Mouse (Mus musculus): ENCODE results near the gene Gm20388.

The Gm20388 gene

DNA sequence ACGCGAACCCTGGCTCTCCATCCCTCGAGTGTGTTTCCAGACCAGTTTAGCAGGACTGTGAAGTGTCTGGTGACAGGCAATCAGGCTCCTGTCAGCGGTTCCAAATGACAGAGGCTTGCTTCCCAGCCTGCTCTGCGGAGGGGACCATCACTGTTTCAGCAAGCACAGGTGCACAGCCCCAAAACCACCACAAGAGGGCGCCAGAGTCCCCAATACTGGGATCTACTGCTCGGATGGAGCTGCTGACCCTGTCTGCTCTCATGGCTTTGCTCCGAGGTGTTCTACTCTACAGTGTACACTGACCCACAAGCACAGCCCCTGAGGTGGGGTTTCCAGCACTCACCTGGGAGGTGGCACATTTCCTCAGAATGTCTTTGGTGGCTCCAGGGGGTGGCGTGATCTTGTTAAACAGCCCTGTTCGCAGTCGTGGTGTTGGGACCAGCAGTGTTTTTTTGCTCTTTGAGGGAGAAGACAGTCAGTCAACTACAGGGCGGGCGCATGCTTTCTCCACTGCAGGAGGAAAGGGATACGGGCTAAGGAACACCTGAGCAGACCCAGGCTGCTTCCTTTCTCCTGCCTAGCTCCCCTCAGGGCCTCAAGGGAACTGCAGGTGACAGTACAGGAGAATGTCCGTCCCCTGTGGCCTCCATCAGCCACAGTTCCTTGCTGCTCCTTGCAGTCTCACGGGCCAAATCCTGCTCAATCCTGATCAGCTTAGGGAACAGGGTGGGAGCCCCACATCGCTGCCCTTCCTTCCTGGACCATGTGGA lies 1193.6 kb downstream of the Gm20388 start:
- peak; percentile 87 for DNase-seq (ENCODE audit: low read depth)

DNA sequence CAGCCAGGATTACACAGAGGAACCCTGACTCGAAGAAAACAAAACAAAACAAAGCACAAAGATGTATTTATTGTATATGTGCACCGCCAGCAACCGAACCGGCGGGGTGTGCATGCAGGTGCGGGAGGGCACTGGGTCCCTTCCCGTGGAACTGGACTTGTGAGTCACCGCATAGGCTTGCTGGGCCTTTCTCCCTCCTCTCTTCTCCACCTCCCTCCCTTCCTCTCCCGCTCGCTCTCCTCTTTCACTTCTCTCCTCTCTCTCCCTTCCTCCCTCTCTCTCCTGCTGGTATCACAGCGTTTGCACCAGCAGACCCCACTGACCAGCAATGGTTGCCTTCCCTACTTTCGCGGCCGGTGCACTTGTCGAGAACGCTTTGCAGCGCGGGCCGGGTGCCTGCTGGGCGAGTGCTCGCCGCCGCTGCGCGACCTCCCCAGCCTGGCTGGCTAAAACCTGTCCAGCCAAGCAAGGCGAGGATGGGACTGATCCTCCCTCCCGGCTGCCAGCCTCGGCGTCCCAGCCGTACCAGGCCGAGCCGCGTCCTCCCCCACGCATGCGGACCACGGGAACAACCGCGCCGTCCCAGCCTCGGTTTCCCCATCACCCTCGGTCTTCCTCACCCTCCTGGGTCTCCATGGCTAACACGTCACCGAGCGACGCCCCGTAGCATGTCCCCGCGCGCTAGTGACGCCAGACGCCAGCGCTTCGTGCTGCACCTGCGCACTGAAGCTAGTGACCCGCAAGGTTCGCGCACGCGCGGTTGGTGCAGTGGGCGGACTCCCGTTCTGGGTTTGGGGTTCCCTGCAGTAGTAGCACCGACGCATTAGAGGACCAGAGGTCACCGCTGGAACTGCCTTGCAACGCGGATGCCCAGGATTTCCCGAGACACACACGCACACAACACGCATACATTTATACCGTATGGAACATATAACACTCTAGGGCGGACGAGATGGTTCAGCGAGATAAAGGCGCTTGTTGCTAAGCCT lies 1197.3 kb downstream of the Gm20388 start, which contains the start of gene Mthfsd:
Mthfsd (minus strand) TSS at position 725 of the 989 bp plus-strand sequence.
- peak; percentile 99 for DNase-seq (ENCODE audit: low read depth)

DNA sequence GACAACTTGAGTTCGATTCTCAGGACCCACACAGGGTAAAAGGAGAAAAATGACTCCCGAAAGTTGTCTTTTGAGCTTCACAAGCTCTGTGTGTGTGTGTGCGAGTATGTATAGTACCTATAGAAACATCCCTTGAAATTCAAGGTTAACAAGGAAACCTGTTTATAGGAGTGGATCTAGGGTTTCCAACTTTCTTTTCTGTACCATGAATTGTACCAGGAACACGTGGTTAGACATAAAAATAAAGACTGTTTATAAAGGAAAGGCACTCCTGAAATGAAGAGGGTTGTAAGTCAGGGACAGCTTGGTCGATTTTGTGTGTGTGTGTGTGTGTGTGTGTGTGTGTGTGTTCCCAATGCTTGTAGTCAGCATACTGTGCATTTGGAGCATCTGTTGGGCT lies 1198.0 kb downstream of the Gm20388 start:
- DNase-seq (ENCODE audit: low read depth): no peak

DNA sequence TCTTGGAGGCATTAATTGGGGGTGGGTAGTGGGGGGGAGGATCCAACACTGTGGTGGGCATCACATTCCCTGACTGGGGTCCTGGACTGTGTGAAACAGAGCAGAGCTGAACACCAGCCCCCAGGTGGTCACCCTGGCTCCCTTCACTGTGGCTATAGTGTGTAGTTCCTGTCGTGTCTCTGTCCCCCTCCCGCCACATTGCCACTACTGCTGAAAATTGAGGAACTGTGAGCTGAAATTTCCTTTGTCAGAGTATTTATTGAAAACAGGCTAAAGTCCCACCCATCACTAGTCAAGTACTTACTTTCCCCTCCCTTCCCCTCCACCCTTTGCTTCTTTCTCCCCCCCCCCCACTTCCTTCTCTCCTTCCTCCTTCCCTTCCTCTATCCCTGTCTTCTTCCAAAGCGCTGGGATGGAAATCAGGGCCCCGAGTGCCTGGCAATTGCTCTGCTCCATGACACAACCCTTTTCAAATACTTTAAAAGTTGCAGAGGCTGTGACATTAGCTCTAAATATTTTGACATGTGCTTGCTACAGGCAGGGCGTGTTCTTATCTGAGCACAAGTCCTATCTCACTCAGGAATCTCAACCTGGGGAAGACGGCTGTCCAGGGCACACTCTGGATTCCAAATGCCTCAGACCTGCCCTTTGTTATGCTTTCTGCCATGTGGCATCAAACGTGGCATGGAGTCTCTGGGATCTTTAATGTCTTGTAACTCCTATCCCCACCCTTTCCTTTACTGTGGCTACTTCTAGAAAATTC lies 1200.7 kb downstream of the Gm20388 start:
- DNase-seq (ENCODE audit: low read depth): no peak

DNA sequence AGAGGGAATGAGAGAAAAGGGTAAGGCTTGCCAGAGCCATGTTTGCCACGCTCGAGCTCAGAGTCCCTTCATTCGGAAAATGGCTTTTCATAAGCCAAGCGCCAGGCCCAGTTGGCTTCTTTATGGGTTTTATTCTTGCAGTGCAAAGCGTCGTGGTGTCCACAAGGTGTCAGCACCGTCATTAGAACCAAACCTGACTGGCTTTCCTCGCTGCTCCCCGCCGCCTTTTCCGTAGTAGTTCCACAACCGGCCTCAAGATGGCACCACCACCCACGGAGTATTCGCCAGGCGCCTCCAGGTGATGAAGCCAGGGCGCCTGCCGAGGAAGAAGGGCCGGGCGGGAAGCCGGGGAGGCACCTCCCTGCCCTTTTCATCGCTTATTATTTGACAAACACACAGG lies 1202.6 kb downstream of the Gm20388 start:
- DNase-seq (ENCODE audit: low read depth): peak; percentile 97

DNA sequence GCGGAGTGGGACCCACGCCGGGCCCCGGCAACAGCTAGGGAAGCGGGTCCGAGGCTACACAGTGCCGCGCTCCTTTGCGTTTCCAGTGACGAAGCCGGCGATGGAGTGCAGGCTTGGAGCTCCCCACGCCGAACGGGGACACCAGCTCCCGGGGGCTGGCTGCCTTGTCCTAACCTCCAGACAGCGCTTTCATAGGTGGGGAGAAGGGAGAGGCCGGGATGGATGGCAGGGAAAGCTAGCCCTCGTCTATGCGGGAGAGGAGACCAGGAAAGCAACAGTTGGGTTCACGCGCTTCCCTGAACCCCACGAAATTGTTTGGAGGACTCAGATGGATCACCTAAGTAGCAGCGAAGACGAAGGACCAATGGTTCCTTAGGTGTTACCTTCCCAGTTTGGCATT lies 1204.5 kb downstream of the Gm20388 start:
- peak; percentile 28 for DNase-seq (ENCODE audit: low read depth)

DNA sequence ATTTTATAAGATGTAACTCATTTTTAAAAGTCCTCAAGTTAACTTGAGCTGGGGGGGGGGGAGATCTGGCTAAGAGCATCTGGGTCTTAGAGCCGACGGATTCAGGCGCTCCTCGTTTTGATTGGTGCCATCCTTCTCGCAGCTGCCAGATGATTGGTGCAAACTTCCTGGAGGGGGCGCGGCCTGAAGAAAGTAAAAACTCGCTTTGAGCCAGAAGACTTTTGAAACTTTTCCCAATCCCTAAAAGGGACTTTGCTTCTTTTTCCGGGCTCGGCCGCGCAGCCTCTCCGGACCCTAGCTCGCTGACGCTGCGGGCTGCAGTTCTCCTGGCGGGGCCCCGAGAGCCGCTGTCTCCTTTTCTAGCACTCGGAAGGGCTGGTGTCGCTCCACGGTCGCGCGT lies 1205.3 kb downstream of the Gm20388 start, which contains the start of gene Foxc2:
Foxc2 (plus strand) TSS at position 224 of the 400 bp plus-strand sequence.
- peak; percentile 97 for DNase-seq (ENCODE audit: low read depth)

DNA sequence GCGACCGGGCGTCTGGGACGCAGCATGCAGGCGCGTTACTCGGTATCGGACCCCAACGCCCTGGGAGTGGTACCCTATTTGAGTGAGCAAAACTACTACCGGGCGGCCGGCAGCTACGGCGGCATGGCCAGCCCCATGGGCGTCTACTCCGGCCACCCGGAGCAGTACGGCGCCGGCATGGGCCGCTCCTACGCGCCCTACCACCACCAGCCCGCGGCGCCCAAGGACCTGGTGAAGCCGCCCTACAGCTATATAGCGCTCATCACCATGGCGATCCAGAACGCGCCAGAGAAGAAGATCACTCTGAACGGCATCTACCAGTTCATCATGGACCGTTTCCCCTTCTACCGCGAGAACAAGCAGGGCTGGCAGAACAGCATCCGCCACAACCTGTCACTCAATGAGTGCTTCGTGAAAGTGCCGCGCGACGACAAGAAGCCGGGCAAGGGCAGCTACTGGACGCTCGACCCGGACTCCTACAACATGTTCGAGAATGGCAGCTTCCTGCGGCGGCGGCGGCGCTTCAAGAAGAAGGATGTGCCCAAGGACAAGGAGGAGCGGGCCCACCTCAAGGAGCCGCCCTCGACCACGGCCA lies 1206.0 kb downstream of the Gm20388 start:
- DNase-seq (ENCODE audit: low read depth): peak; percentile 89

DNA sequence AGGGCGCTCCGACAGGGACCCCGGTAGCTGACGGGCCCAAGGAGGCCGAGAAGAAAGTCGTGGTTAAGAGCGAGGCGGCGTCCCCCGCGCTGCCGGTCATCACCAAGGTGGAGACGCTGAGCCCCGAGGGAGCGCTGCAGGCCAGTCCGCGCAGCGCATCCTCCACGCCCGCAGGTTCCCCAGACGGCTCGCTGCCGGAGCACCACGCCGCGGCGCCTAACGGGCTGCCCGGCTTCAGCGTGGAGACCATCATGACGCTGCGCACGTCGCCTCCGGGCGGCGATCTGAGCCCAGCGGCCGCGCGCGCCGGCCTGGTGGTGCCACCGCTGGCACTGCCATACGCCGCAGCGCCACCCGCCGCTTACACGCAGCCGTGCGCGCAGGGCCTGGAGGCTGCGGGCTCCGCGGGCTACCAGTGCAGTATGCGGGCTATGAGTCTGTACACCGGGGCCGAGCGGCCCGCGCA lies 1206.6 kb downstream of the Gm20388 start:
- DNase-seq (ENCODE audit: low read depth): peak; percentile 80

DNA sequence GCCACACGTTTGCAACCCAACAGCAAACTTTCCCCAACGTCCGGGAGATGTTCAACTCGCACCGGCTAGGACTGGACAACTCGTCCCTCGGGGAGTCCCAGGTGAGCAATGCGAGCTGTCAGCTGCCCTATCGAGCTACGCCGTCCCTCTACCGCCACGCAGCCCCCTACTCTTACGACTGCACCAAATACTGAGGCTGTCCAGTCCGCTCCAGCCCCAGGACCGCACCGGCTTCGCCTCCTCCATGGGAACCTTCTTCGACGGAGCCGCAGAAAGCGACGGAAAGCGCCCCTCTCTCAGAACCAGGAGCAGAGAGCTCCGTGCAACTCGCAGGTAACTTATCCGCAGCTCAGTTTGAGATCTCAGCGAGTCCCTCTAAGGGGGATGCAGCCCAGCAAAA lies 1207.3 kb downstream of the Gm20388 start:
- peak; percentile 52 for DNase-seq (ENCODE audit: low read depth)

DNA sequence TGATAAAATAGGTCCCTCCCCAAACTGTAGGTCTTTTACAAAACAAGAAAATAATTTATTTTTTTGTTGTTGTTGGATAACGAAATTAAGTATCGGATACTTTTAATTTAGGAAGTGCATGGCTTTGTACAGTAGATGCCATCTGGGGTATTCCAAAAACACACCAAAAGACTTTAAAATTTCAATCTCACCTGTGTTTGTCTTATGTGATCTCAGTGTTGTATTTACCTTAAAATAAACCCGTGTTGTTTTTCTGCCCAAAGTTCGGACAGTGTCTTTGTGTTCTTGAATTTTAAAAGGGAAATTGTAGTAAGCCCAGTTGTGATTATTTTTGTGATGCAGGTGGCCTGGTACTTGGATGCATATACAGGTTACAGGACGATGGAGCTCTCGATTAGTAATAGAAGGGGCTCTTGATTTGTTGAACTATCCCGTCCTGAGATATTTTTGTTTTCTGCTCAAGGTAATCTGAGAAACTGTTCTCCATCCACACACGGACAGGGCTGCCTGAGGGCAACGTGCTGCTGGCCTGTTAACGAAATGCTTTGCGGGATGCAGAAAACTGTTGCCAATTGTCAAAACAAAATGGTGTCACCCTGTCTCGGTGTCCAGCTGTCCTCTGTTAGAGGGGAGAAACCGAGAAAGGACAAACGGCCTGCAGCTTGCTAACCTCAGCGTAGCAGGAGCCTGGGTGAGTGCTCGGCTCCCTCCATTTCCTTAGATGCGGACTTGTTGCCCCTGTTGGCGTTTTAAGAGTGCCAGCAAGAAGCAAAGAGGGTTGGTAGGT lies 1208.2 kb downstream of the Gm20388 start:
- peak; percentile 49 for DNase-seq (ENCODE audit: low read depth)

DNA sequence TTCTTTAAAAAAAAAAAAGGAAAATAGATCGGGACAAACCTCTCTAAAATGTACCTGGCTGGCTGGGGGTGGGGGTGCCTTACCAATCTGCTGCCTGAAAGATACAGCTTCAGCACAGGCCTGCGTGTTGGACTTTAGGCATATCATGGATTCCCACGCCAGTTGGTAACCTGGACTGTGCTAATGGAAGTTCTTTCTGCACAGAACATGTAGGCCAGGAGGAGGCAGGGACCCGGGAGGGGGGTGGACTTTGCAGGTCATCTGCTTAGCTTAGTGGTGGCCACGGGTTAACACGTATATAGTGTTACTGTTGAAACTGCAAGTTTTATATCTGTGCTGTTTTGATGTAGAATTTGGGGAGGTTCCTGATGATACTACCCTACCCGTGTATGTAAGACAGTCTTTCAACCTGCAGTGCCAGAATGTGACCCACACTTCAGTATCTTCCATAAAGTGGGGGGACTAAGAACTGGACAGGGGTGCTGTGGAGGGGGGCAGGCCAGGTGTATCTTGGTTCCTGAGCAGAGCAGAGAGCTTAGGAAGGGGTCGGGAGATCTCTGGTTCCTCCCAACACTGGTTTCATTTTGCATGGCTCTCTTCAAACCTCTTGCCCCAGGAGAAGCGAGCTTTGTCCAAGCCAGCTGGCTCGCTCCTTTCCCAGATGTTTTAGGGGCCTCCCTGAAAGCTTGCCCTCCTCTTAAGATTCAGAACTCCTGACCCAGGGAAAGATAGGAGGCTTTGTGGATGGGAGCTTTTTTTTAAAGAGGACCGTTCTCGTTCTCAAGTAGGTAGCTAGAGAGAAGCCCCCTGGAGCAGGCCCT lies 1209.2 kb downstream of the Gm20388 start:
- peak; percentile 65 for DNase-seq (ENCODE audit: low read depth)

DNA sequence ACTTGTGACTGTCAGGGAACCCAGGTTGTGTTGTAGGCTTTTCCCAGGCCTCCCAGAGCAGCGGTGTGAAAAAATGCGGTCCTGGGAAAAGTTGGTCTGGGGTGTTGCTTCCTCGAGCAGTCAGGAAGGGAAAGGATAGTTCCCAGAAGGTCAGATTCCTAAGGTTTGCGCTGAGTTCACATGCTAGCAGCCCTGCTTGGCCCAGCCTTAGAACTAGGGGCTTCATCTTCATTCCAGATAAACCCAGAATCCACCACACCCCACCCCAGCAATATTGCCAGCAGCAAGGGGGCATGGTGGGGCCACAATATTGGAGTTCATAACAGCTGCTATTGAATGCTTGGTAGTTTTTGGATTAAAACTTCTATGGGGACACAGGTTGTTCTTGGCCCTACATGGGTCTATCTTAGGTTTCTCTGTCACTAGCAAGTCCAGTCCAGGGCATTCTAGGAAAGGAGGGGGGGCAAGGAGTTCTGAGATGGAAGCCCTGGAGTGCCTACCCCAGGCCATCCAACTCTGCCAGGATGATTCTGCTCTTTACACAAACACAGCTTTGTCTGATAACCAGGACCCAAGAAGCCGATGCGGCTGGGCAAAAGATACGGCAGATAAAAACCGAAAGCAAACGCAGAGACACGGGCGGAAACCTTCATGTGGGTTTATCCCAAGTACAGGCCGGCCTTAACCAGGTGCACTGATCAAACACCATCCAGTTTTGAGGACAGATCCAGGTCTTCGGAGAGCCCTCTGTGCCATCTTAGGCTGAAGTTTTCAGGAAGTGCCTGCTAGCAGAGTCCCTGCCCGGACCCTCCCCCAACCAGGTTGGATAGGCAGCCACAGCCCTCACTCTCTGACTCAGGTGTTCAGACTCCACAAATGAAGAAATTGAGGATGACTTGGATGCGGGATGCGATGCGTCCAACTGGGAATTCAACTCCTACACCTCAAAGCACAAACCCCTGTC lies 1210.1 kb downstream of the Gm20388 start:
- DNase-seq (ENCODE audit: low read depth): peak; percentile 28

DNA sequence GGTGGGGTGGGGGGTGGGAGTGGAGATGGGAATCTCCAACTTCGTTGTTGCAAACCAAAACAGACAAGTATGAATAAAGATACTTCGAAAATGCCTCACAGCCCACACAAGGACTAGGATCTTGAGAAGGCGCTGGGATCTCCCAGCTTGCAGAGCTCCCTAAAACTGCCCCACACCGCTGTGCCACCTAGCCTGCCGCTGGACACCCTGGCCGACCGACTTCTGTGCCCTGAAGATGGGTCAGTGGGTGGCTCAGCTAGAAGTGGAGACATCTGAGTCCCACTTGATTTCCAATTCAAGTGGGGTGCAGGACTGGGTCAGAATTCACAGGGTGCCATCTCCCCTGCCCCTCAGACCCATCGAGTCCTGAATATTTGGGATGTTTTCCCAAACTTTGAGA lies 1211.1 kb downstream of the Gm20388 start:
- no peak for DNase-seq (ENCODE audit: low read depth)

DNA sequence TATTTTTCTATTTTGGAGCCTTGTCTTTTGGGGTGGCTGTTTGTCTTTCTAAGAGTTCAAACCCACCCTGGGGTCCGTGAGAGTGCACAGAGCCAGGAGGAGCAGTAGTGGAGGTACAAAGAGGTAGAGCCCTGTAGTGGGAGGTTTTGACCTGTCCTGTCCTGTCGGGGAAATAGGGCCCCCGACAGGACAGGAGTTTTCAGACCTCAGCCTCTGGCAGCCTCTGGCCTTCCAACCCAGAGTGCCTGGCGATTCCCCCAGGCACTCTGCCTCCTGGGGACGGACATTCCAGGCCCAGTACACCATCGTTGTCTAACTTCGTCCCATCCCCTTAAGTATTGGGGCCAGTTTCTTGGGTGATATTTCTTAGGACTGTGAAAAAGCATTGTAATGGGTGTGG lies 1211.7 kb downstream of the Gm20388 start:
- DNase-seq (ENCODE audit: low read depth): no peak

DNA sequence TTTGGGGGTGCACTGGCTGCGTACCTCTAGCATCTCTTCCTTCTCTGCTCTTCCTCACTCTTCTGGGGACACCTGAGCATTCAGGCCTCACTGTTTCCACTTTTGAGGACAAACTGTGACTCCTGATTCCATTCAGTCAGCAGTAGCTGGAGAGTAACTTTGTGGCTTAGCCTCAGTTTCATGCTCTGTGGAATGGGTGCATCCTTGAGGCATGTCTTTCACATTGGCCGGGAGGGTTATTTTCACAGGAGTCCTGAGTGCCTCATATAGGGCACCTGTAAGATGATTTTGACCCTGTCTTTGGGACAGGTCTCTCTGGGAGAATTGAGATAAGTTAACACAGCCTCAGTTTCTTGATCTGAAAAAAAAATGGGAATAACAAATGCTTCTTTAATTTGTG lies 1212.5 kb downstream of the Gm20388 start:
- DNase-seq (ENCODE audit: low read depth): no peak

DNA sequence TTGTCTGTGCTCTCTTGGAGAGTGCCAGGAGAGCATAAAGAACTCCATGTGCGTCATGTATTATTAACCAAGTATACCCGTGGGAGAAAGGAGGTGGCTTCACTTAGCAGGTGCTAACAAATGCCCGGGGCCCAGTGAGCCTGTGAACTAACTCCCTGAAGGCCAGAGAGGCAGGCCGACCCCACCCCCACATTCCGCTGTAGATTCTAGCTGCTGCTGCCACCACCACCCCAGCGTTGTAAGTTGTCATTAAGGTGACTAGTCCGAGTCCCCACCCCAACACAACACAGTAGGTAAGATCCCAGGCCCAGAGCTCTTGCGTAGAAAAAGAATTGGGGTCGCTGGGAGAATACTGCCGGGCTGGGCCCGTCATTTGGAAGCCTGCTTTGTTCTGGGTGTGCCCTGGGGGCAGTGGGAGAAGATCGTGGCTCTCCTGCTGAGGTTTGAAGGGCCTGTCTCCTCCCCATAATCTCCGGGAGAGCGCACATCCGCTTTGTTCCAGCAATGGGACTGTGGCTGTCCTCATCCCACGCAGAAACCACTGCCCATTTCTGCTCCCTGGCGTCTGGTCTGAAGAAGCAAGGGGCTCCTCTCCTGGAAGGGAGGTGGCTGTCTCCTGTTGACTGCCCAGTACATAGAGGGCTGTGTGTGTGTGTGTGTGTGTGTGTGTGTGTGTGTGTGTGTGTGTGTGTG lies 1214.1 kb downstream of the Gm20388 start:
- peak; percentile 74 for DNase-seq (ENCODE audit: low read depth)

DNA sequence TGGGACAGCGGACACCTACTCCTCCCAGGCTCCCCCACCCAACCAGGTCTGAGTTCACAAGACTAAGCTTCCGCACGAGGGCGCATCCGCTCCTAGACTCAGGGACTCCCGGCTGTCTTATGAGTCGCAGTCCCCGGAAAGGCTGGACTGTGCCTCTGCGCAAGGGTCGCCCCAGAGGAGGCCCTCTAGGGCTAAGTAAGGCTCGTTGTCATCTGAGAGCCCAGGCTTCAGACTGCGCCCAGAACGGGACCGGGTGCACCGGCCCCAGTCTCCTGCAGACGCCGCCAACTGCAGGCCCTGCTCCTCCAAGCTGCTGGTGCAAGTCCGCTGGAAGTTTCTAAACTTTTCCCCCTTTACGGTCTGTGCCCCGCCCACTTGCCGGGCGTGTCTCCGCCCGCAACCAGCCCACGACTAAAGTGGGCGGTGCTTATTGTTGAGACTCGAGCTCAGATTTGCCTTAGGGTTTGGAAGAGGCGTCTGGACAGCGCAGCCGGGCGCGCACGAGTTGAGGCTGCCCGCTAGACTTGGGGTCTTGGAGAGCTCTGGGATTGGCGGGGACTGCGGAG lies 1214.8 kb downstream of the Gm20388 start:
- DNase-seq (ENCODE audit: low read depth): peak; percentile 99

All from NIH3T3 (cell line).